Mouse (Mus musculus): Measurements from ENCODE around the gene Cbfa2t2.

GRCm38 (mm10) chr2:154434690-154435089 lies 1.6 kb upstream of the Cbfa2t2 start:
- TF ChIP-seq CTCF (IDR thresholded peaks at IDR 0.05; ENCODE audit: control insufficient read depth, insufficient read depth, insufficient replicate concordance, low read depth, low read length) (no peak), POLR2A (IDR thresholded peaks at IDR 0.05; ENCODE audit: control insufficient read depth, low read depth, low read length) (no peak)

Data from testis, adult 2 months (tissue).